Mouse (Mus musculus) retina, embryonic 14.5 days (tissue): ENCODE data around the gene Dyrk1a.
"Not testable (repeated sequence)": the region's sequence is repeated elsewhere in the genome, so short reads cannot be mapped to it uniquely, and the experiment has no call there.

Experiments
- DNase-seq: peaks from one replicate; pipeline ENCODE4 v3.0.0-alpha.2; 2015; ENCODE audit warnings: low spot score

The Dyrk1a gene

DNA sequence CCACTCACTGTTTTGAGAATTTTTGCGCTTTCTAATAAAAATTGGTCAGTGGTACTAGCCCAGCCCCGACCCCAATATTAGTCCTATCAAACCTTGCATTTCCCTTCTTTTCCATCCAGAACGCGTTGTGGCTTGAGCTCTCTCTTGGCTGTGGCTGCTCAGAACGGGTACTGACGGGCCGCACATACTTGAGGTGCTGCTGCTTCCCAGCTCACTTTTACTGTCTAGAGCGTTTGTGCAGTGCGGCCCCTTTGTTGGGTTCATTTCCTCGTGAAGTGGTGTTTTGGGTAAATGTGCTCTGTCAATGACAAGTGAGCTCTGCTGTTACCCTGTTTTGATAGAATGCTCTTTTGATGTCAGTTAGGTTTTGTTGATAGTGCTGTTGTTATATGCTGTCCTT lies 67.6 kb downstream of the Dyrk1a start:
- DNase-seq: no peak

DNA sequence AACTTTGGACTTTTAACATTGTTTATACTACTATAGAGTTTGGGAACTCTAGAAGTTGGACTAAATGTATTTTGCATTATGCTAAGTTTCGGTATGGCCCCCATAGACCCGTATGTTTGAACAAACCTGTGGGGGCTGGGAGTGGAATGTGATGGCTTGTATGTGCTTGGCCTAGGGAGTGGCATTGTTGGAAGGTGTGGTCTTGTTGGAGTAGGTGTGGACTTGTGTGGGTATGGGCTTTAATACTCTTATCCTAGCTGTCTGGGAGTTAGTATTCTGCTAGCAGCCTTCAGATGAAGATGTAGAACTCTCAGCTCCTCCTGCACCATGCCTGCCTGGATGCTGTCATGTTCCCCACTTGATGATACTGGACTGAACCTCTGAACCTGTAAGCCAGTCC lies 72.0 kb downstream of the Dyrk1a start:
- DNase-seq: no peak

DNA sequence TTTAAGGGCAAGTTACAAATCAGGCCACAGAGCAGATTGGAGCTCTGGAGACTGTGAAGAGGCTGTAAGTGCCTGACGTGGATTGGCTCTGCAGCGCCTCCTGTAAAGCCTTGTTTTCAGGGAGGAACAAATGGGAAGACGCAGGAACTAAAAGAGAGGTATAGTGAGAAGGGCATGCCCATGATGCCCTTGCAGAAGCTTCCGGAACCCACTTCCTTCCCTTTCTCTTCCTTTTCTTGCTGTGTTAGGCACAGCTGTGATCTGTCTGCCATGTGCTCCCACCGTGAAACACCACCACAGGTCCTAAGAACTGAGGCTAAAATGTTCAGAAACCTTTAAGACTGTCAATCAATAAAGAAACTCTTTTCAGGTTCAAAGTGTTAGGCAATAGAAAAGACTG lies 77.3 kb downstream of the Dyrk1a start:
- no peak for DNase-seq

DNA sequence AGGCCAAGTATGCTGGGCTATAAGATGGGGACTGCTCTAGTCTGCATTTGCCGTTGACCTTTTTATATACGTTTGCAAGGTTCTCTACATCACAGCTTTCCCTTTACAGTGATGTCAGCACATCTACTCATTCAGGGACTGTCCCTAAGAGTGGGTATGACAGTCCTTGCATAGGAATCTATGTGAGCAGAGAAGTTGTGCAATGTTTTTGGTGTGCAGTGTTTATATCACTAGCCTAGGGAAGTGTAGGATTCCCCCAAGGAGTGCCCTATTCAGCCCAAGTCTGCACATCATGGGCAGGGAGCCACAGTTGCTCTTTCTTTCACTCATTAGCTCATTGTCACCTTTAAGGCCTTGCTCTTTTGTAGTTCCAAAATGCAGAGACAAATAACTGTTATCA lies 78.1 kb downstream of the Dyrk1a start:
- no peak for DNase-seq

DNA sequence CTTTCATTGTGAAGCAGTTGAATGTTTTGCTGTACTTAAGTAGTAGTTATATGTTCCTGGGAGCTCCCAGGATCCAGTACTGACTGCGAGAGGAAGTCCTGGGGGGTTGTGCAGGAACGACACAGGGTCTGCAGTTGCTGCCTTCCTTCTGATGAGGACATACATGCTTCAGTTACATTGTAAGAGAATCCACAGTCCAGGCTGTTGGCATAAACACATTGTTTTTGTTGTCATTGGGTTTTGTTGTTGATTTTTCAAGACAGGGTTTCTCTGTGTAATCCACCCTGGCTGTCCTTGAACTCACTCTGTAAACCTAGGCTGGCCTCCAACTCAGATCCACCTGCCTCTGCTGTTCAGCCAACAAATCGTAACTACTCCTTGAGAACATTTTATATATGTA lies 80.1 kb downstream of the Dyrk1a start:
- DNase-seq: no peak

DNA sequence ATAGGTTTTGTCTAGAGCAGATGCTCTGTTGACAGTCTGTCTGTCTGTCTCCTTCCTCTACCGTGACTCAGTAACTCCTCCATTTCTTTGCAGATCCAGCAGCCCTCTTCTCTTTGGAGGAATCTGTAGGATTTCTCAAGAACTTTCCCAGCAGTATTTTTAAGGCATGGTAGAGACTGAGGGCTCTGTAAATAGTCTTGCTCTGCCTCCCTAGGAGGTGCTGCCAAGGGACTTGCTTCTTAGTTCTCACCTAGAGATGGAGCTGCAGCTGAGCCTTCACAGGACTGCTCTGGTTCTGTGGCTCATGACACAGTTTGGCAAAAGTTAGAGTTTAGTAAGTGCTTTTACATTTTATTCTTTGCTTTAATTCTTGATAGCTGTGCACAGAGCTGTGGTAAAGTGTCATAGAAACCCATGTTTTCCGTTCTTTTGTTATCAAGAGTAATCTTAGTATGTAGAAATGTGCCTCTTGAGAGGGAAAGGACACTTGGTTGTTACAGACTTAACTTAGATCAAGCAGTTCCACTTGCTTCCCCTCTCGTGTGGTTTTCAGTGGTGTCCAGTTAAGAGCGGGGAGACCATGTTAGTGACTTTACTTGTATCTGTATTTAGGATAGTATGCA lies 82.4 kb downstream of the Dyrk1a start:
- no peak for DNase-seq

DNA sequence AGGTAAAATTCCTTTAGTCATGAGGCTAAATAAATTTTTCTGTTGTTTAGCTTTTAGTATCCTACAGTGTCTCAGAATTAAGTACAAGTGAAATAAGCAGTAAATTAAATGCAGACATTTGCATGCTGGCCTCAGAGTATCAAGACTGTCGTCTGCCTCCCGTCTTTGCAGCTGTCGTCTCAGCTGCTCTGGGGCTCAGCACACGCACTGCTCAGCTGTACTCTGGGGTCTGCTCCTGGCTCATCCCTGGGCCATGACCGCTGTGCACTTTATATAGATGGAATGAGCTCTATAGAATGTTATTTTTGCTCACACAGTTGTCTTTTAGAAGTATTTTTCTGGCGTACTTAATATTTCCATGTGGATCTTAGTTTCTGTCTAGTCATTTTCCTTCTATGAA lies 85.3 kb downstream of the Dyrk1a start:
- no peak for DNase-seq

DNA sequence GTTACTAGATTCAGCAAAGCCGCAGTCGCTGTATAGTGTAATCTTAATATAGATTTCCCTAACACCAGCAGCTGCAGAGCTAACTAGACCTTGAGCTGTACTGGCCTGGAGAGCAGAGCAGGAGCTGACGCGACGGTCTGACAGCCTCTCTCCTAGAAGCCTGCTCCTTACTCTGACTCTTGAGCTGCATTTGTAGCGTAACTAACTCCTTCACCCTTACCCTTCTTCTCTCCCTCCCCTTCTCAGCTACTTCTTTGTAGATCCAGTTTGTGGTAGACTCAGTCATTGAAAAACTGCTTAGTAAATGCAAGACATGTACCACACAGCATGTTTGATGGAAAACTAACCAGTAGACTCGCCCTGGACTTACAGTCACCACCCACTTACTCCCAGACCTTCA lies 87.1 kb downstream of the Dyrk1a start:
- DNase-seq: no peak

DNA sequence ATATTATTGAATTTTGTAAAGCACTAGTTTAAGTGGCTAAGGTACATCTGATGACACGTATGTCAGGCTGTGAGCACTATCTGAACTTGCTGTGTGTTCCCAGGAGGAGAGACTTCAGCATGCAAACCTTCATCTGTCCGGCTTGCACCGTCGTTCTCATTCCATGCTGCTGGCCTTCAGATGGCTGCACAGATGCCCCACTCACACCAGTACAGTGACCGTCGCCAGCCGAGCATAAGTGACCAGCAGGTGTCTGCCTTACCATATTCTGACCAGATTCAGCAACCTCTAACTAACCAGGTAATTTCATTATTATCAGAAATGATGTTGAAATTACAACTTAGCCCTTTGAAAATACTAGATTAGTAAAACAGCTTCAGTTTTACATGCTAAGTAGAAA lies 89.6 kb downstream of the Dyrk1a start:
- DNase-seq: no peak

DNA sequence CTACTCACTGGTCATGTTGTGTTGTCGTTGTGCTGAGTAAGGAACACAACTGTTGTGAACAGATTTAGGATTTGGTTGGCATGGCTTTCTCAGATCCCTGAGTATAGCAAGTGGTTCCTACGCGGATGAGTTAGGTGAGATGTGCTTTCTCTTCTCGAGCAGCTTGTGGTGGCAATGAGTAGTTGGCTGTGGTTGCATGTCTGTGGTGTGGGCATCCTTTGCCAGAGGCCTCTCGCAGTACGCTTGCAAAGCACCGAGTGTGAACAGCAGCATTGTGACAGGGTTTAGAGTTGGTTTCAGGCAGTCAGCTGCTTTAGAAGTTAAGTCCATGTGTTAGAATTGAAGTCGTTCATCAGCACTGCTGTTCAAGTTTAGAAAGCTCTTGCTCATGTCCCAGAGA lies 90.4 kb downstream of the Dyrk1a start:
- DNase-seq: no peak

DNA sequence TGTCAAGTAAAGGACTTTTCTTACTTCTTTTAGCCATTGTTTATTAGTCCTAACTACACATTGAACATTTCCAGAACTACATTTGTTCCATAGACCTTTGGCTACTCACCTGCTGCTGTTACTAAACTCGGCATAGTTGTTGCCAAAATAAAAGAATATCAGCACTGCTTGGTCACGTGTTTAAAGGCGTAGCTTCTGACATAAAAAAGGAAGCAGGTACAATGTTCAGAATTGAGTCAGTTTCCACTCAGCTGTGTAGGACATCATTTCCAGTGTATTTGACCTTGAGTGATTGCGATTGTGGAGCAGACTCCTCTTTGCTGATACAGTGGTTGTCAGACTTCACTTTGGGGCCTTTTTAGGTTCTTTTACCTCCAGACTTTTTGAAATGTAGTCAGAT lies 97.7 kb downstream of the Dyrk1a start:
- no peak for DNase-seq

DNA sequence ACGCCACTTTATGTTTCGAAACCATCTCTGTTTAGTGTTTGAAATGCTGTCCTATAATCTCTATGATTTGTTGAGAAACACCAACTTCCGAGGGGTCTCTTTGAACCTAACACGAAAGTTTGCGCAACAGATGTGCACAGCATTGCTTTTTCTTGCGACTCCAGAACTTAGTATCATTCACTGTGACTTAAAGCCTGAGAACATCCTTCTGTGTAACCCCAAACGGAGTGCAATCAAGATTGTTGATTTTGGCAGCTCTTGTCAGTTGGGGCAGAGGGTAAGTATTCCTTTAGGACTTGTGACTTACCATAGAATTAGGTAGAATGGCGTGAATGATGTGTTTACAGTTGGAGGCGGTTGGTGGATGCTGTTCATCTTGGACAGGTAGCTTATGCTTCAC lies 101.5 kb downstream of the Dyrk1a start:
- no peak for DNase-seq

DNA sequence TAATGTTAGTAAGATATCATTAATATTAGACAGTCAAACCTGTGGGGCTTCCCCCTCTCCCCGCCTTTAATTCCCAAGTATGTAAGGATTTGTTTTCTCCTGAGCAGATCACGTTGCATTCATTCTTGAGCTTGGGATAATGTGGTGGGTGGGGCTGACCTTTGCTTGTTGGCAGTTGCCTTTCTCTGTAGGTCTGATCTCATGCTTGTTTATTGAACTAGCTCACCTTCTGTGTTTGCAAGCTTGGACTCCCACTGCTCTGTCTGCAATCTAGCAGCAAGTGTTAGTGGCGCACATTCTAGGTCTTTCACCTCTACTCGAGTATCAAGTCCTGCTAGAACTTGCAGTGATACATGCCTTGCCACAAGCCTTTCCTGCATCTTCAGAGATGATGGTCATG lies 111.1 kb downstream of the Dyrk1a start:
- no peak for DNase-seq

DNA sequence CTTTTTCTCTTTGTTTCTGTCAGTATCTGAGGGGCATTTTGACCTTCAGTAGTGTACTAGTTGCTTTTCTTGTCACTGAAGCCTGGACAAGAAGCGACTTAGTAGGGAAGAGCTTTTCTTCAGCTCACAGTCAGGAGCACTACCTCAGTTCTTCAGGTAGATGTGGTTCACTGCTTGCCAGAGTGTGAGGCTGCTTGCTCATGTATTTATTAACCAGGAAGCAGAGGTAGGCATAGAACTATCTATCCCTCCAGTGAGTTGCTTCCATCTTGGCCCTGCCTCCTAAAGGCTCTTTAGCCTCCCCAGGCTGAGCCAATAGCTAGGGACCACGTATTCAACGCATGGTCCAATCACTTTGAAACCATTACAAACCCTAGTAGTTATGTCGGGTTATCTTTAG lies 112.0 kb downstream of the Dyrk1a start:
- no peak for DNase-seq

DNA sequence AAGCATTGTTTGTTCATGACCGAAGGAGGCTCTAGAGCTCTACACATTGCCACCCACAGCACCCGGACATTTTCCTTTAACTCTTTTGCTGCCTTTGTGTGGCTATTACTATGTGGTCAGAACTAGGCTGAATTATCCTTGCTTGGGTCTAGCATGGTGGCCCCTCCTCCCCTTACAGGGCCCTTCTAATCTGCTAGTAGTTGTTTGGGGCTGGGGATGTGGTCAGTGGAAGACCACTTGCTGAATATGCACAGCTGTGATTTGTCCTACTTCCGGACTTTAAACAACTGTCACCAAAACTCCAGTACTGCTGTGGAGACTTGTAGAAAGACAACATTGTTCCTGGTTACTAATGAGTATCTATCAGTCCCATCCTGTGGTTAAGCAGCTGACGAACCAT lies 114.2 kb downstream of the Dyrk1a start:
- DNase-seq: no peak

DNA sequence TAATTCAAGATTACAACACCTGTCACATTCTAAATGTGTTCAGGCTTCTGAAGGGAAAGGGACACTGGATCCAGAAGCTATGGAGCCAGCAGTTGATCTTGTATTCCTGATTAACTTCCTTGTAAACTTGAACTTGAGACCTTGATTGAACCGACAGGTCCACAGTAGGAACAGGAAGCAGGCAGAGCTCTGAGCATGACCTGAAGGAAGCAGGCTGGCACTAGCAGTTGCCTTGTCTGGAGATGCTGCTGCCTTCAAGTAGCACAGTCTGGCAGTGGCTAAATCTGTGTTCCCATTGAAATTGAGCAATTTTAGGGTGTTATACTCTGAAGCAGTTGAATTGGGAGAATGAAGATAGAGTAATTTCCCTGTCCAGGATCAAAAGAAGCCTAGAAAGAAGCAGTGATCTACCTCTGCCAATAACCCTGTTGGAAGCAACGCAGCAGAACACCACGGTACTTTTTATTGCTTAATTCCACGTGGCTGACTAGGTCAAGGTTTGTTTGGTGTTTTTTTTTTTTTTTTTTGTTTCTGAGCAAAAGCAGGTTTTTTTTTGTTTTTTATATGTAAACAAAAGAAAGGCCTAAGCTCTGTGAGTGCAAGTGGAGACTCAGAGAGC lies 124.0 kb downstream of the Dyrk1a start:
- DNase-seq: no peak

DNA sequence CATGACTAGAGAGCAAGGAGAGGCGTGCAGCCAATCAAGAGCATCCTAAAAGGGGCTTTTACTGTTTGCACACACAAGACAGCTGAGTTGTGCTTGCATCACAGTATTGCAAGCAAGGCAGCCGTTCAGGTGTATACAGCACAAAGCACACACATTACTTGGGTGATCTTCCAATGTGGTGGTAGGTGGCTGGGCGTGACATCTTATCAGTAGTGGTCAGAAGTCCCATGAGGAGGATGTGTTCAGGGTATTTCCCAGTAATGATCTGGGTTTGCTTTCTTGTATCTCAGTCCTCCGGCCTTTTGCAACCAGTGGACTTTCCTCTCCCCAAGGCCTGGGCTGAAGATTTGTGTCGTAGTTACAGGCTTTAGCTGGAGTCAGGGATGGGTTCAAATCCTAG lies 127.7 kb downstream of the Dyrk1a start:
- DNase-seq: no peak

DNA sequence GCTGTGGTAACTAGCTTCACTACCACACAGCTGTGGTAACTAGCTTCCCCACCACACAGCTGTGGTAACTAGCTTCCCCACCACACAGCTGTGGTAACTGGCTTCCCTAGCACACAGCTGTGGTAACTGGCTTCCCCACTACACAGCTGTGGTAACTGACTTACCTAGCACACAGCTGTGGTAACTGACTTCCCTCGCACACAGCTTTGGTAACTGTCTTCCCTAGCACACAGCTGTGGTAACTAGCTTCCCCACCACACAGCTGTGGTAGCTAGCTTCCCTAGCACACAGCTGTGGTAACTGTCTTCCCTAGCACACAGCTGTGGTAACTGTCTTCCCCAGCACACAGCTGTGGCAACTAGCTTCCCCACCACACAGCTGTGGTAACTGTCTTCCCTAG lies 128.4 kb downstream of the Dyrk1a start:
- DNase-seq: not testable (repeated sequence)

DNA sequence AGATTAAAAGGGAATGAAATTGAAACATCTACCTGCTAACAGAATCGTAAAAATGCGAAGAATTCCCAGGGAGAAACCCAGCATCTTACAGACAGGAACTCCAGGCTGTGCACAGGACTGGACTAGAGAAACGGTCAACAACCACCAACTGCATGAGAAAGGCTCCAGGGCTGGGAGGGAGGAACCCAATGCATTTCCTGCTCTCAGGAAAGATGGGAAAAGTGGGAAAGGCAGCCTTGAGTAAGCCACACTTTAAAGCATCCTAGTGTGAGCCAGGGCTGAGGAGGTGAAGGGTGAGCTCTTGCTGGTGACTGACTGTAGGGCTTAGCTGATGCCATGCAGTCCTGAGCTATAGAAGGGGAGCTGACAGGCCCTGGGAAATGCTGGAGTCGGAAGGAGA lies 131.3 kb downstream of the Dyrk1a start:
- DNase-seq: no peak

DNA sequence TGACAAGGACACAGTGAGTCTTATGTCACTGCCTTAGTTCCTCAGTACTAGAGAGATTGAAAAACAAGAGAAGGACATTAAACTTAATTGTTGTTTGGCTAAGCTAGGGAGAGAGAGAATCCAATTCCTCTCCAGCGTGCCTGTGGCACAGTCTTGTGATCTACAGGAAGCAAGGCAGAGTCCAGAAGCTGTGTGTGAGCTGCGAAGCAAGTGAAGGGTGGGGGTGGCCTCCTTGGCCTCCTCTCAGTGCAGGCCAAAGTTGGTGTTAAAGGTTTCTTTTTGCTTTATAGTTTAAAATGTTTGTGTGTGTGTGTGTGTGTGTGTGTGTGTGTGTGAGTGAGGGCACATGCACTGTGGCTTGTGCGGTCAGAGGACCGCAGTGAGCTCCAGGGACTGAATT lies 132.2 kb downstream of the Dyrk1a start:
- no peak for DNase-seq

DNA sequence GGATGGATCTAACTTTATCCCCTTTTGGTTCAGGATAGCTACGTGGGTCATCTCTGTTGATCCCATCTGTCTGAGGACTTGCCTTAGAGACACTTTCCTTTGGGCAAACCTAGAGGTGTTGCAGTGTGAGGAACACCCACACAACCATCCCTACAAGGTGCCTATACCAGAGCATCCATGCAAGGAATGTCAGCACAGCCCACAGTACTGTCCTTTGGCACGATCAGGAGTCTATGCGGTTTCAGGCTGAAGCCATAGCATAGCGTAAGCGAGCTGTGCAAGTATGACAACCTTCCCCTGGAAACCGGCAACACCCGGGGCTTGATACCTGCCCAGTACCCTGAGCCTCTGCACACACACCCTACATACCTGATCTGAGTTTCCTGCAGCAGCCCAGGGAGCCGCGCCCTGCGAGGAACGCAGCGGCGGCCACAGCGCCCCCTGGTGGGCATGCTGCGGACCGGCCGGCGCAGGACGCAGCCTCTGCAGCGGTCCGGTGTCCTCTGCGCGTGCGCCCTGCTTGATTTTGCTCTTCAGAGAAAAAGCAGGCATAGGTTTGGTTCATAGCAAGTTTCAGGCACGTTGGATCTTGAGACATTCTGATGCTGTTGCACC lies 143.8 kb downstream of the Dyrk1a start:
- DNase-seq: peak; percentile 87

DNA sequence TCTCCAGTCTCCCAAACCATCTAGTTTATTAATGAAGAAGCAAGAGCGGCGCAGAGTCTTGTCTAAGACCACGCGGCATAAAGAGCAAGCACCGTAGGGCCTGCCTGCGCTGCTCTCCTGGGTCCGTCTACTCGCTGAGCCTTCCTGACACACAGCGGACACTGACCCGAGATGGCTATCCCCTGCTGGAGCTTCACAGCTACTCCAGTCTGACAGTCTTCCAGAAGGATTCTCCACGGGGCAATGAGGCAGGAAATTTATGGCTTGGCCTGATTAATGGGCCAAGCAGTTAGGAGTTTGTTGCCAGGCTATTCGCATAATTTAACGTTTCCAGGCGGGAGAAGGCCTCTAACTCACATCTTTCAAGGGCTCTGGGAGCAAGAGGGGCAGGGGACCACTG lies 144.7 kb downstream of the Dyrk1a start:
- DNase-seq: no peak

DNA sequence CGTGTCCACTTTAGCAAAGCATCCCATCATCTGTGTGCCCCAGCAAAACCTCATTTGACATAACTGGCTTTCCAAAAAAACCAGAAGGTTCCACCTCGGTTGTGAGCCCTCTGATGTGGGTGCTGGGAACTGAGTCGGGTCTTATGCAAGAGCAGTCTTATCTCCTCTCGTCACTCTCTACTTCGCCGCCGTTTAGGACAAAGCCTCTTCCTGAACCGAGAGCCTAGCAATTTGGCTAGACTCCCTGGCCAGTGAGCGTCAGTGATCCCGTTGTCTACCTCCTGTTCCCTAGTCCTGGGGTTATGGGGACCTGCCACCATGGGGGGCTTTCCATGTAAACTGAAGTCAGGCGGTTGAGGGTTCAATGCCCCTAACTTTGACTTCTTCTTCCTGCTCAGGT lies 147.2 kb downstream of the Dyrk1a start:
- DNase-seq: no peak

DNA sequence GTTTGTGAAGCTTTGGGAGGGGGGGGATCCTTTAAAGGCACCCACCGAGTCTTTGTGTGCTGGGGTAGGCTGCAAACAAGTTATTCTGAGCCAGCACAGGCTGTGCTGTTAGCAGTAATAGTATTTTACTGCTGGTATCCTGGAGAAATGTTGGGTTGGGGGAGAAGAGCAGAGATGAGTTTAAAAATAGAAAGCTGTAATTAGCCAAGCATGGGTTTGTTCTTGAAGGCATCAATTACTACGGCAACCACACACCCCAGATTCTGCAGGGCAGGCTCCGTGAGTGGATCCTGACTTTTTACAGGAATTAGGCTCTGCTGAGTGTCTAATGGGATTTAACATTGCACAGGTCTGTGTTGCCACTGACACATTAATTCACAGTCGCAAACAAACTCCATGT lies 149.1 kb downstream of the Dyrk1a start:
- no peak for DNase-seq
